Mouse (Mus musculus) adipocyte (in vitro differentiated cells): ENCODE measurements at regions not wholly inside any gene's neighbourhood (a gene's known extent, or its start where the extent isn't known, plus 50 kb on each side); places are given as distances from the start of the nearest gene placed in this dataset.

Experiments
- DNase-seq: peaks from one replicate; pipeline ENCODE4 v3.0.0-alpha.2; 2016; ENCODE audit warnings: low spot score

DNA sequence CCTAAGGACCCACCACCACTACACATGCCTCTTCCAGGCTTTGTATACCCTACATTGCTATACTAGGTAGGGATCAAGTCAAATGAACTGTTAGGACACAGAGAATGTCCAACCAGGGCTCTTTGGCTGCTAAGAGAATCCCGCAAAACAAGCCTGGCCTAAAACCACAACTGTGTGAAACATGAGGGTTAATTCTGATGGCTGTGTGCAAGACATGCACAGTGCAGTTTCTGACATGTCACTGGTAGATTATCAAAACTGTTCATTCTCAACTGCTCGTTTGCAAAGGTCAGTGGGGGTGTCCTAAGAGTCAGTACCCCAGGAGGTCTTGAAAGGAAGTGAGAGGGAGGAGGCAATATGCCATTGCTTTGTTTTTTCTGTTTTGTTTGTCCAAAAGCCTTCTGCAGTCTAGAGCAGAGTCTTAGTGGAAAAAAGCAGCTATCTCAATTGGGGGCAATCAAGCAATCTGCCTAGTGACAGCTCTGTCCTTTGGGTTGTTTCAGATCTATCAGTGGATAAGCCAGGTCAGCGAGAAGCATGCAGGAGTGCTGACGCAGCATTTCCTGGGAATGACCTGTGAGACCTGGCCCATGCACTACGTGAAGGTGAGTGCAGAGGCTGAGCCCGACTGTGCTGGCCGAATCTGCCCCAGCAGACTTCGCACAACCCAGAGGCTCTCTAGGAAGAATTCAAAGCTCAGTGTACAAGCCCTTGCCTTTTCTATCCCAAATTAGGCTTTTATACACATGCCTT is 151.3 kb upstream of the 4933402D24Rik start:
- no peak for DNase-seq

DNA sequence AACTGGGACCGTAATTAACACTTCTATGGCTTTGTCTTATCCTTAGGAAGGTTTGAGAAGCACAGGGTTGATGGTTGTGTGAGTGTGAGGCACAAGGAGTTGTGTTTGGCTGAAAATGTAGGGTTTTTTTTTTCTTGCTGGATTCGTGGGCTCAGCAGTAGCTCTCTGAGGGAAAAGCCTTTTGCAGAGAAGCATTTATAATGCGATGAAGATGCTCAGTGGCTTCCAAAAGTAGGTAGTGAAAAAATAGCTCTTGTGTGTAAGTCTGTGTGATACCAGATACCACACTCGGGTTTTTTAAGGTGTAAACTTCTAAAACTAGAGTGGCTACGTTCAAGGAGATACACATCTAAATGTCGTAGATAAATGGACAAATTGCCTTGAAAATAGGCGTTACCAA is 149.1 kb upstream of the 4933402D24Rik start:
- DNase-seq: no peak

- no peak for DNase-seq
Measured at GRCm38 (mm10) chr1:63916907-63917650, 148.0 kb upstream of the 4933402D24Rik start.

- DNase-seq: no peak
Measured at GRCm38 (mm10) chr1:63910765-63911164, 141.7 kb upstream of the 4933402D24Rik start.

- DNase-seq: no peak
Measured at GRCm38 (mm10) chr1:63909191-63909590, 140.1 kb upstream of the 4933402D24Rik start.

DNA sequence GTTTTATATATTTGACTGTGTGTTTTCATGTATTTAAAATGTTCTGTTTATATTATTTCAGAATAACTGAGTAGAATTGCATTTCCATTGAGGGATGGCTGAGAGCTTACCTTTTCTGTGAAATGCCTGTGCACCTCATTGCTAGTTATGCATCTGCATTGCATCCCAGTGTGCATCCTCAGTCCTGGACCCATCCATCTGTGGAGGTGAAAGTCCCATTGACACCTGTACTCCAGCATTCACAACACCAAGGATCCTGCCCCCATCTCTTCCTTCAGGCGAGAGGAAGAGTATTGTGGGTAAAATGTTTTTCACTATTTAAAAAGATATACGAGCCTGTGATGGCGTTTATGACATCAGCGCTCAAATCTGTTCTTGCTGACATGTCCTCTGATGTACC is 134.6 kb upstream of the 4933402D24Rik start:
- DNase-seq: no peak

DNA sequence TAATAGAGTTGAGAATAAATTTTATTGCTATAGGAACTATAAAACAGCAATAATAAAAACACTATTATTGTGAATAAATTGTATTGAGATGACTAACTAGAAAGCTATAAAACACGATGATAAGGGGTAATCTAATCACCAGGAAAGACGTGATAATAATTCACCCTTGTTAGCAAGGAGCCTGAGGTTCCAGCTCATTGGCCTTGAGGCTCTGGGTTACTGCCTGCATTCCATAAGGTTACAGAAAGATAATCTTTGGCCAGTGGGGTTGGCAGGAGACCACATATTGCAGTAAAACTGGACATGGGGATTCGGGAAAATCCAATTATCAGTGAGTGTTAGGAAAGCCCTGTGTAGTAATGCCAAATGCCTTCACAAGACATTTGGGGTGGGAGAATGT is 134.1 kb upstream of the 4933402D24Rik start:
- peak; percentile 10 for DNase-seq

- peak; percentile 40 for DNase-seq
Measured at GRCm38 (mm10) chr1:63902391-63902790, 133.3 kb upstream of the 4933402D24Rik start.

GRCm38 (mm10) chr1:63899631-63900577 is 130.8 kb upstream of the 4933402D24Rik start:
- no peak for DNase-seq

DNA sequence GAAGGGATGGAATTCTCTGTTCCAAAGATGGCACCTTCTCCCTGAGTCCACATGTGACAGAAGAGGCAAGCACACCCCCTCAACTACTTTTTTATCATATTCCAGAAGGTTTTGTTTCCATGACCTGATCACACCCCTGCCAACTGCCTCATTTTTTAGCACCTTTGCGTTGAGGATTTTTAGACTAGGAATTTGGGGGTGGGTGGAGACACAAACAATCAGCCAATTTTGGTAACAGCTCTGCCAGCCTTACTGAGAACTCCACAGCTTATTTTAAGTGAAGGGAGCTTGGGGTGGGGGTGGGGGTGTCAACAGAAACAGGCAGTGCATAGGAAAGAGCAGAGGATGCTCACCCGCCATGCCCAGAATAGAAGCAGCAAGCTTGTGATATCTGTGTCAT is 129.7 kb upstream of the 4933402D24Rik start:
- no peak for DNase-seq

DNA sequence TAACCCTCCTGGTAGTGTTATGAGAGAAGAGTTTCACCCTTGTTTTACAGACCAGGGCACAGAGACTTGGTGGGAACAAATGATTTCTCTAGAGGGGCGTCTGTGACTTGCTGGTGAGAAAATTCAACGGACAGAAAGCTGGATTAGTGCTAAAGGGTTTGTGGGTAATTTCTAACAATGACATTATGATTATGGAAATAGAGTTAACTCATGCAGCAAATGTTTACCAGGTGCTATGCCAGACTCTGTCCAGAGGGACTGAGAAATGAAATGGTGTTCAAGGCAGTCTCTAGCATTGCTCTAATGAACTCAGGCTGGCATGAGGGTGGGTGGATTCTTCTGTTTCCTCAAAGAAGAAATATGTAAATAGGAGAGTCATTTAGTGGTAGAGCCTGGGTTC is 128.5 kb upstream of the 4933402D24Rik start:
- no peak for DNase-seq

GRCm38 (mm10) chr1:63879570-63879969 is 110.5 kb upstream of the 4933402D24Rik start:
- DNase-seq: no peak

GRCm38 (mm10) chr1:63876589-63877251 is 107.7 kb upstream of the 4933402D24Rik start:
- no peak for DNase-seq

- DNase-seq: no peak
Measured at GRCm38 (mm10) chr1:63875297-63875962, 106.4 kb upstream of the 4933402D24Rik start.

- no peak for DNase-seq
Measured at GRCm38 (mm10) chr1:63871831-63872230, 102.8 kb upstream of the 4933402D24Rik start.

- no peak for DNase-seq
Measured at GRCm38 (mm10) chr1:63869342-63869741, 100.3 kb upstream of the 4933402D24Rik start.

DNA sequence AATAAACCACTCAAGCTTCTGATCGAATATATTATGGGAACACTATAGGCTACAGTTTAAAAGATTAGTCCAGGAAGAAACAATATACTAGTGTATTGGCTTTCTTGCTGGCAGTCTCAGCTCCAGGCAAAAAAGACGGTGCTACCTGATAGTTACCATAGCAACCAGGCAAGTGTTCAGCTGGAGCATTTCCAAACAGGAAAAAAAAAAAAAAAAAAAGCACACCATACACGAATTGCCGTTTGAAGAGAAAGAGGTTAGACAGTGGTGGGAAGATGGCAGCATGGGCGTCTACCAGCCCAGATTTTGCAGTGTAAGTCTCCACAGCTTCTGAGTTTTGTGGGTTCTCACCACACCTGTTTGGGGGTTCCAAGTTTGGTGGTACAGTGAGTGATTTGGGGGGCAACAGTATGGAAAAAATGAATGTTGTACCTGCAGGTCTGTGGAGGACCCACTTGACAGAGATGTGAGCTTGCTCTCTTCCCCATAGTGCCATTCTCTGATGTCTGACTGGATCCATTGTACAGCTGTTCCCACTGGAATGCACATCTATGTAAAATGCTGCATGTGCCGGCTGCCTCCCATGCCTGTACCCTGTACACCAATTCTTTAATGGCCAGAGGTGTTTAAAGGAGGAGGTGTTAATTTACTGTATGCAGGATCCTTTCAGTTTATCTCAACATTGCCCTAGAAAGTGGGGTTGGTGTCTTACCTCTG is 89.0 kb upstream of the 4933402D24Rik start:
- DNase-seq: no peak

- DNase-seq: no peak
Measured at GRCm38 (mm10) chr1:63857468-63857867, 88.4 kb upstream of the 4933402D24Rik start.

DNA sequence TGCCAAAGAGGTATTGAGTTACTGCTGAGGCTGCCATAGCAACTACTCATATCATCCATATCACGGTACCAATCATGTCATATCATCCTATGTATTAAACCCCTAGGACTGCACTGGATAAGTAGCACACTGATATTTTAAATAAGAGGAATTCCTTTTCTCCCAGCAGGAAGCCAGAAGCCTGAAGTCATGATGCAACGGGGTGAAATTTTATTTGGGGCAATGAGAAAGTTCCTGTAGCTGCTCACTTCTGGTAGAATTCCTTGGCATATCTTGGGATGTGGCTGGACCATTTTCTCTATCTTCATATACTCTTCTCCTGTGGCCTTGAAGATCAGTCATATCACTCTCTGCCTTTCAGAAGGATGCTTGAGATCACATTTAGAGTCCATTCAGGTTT is 87.3 kb upstream of the 4933402D24Rik start:
- no peak for DNase-seq

- DNase-seq: no peak
Measured at GRCm38 (mm10) chr1:63854794-63855193, 85.7 kb upstream of the 4933402D24Rik start.
